Mouse (Mus musculus): ENCODE measurements around the gene Tmc6.

DNA sequence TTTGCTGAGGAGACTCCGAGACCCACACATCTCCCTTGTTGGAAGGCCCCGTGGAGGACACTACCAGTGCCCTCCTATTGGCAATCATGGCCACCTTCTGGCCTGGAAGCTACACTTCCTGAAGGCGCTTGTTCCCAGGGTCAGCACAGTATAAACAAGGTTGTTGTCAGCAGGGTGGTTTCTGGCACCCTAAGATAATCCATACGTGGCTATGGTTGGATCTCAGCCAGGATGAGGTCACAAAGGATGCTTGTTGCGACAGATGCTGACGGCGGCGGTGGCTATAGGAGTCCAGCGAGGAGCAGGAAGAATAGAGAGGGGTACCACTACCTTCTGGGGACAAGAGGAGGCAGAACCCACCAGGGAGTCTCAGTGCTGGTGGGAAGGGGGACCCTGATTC lies 48.4 kb upstream of the Tmc6 start:
- TF ChIP-seq CTCF (IDR thresholded peaks at IDR 0.05; ENCODE audit: low read depth, low read length) (no peak), POLR2A (IDR thresholded peaks at IDR 0.05; ENCODE audit: extremely low read depth, insufficient read depth, low read length) (no peak)
